ENCODE assay signal across 20 mouse cellular contexts in the genomic region with DNA sequence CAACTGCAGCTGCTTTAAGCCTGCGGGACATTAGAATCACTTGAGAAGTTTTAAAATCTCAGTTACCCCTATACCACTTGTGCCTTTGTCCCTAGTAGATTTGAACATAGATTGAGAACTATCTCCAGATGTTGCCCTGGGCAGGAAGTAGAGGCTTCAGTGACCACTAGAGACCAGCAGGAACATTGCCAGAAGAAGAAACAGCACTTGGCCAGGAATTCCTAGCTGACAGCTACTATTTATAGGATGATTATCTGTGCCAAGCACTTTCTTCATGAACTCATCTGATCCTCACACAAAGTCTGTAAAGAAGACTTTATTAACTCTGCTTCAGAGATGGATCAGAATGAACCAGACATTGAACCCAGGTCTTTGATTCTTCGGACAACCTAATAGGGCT.
DNase-seq lines count a peak whose midpoint lies in the region; ATAC-seq and TF ChIP-seq lines count a peak whose summit lies in the region.
"Had no signal": no experiment of that assay in that cellular context is flagged by ENCODE, and none has a peak within 500 bp of the region (broad histone marks: within the 10 kb centered on the region; RNA-seq: fewer than 3 reads in every experiment).

No protein-coding gene starts in this region.

- H3K9ac ChIP-seq in heart, adult 2 months (ENCODE audit: low read depth, low read length), result no peak overlapping the region
- no peak overlapping the region for H3K9ac ChIP-seq in heart, embryonic 11.5 days (ENCODE audit: low read depth, low read length)
- H3K9ac ChIP-seq in heart, embryonic 16.5 days (ENCODE audit: low read length), result no peak overlapping the region
- H3K9ac ChIP-seq: heart, embryonic 15.5 days; hindbrain, embryonic 15.5 days; liver, embryonic 14.5 days; midbrain, embryonic 12.5 days; neural tube, embryonic 15.5 days had no signal

- peaks cover 2% of the 10 kb centered on the region; the same call in 1 of the 2 replicates for H3K36me3 ChIP-seq in heart, adult 2 months (ENCODE audit: control insufficient read depth, insufficient read depth, low read length)
- no peaks in the 10 kb centered on the region for H3K36me3 ChIP-seq in heart, embryonic 11.5 days (ENCODE audit: control insufficient read depth, insufficient read depth, low read length)
- H3K36me3 ChIP-seq in heart, embryonic 16.5 days (ENCODE audit: control insufficient read depth, insufficient read depth), result no peaks in the 10 kb centered on the region
- H3K36me3 ChIP-seq: heart, embryonic 15.5 days; hindbrain, embryonic 15.5 days; midbrain, embryonic 12.5 days; neural tube, embryonic 15.5 days had no signal

- H3K9me3 ChIP-seq in heart, embryonic 11.5 days (replicated peaks; ENCODE audit: control insufficient read depth, low read length), result no peaks in the 10 kb centered on the region
- H3K9me3 ChIP-seq in heart, embryonic 16.5 days (replicated peaks; ENCODE audit: control insufficient read depth, low read length), result no peaks in the 10 kb centered on the region
- H3K9me3 ChIP-seq: heart, embryonic 15.5 days; hindbrain, embryonic 15.5 days; midbrain, embryonic 12.5 days; neural tube, embryonic 15.5 days had no signal

- intact Hi-C loops in heart, adult 2 months (cut with DNase I), result no loop called here

- DNase-seq in heart, adult 2 months, result peak in 1 of 2 experiments; percentile 15
- peak; percentile 4 to 28 for DNase-seq in kidney, postnatal 36 days
- DNase-seq in kidney, adult 11 months, result no peak
- DNase-seq in lung, postnatal 25 days (ENCODE audit: low spot score), result peak; percentile 16
- no peak for DNase-seq in right cerebral cortex, postnatal 14 days
- DNase-seq: adrenal gland, postnatal 14 days; cerebellum, adult 18-20 months; cerebellum, postnatal 36 days; kidney, adult 18-20 months; thymus, adult 18-20 months had no signal

- WGBS in heart, adult 2 months, result 78% methylated on average over 2 of the region's 2 CpGs
- WGBS in heart, embryonic 11.5 days (ENCODE audit: insufficient replicate concordance), result 79% methylated on average over 2 of the region's 2 CpGs
- WGBS in heart, embryonic 16.5 days, result 88% methylated on average over 2 of the region's 2 CpGs

- H3K27ac ChIP-seq in heart, adult 2 months, result peak overlapping the region; percentile 53
- no peak overlapping the region for H3K27ac ChIP-seq in heart, embryonic 11.5 days (ENCODE audit: low read depth, low read length)
- 0 out of 2 replicates have a peak overlapping the region, but pooled peaks have one; percentile 7 for H3K27ac ChIP-seq in heart, embryonic 16.5 days (ENCODE audit: low read length)
- H3K27ac ChIP-seq: heart, embryonic 15.5 days; hindbrain, embryonic 15.5 days; liver, embryonic 14.5 days; midbrain, embryonic 12.5 days; neural tube, embryonic 15.5 days had no signal

- no peaks in the 10 kb centered on the region for H3K4me1 ChIP-seq in heart, adult 2 months (ENCODE audit: control insufficient read depth, insufficient read depth, low read length)
- no peaks in the 10 kb centered on the region for H3K4me1 ChIP-seq in heart, embryonic 11.5 days (ENCODE audit: control insufficient read depth, insufficient read depth, low read length)
- peaks cover 7% of the 10 kb centered on the region for H3K4me1 ChIP-seq in heart, embryonic 16.5 days (ENCODE audit: control insufficient read depth, insufficient read depth, low read length)
- H3K4me1 ChIP-seq: heart, embryonic 15.5 days; hindbrain, embryonic 15.5 days; midbrain, embryonic 12.5 days had no signal

- H3K79me2 ChIP-seq in heart, adult 2 months (replicated peaks; ENCODE audit: control insufficient read depth, insufficient read depth, low read length), result no peaks in the 10 kb centered on the region

- H3K4me2 ChIP-seq in heart, embryonic 11.5 days, result no peak overlapping the region
- H3K4me2 ChIP-seq in heart, embryonic 16.5 days (ENCODE audit: low read depth, low read length), result no peak overlapping the region
- H3K4me2 ChIP-seq: heart, embryonic 15.5 days; hindbrain, embryonic 15.5 days; midbrain, embryonic 12.5 days; neural tube, embryonic 15.5 days had no signal

- no peak for ATAC-seq in heart, embryonic 11.5 days (replicated peaks; ENCODE audit: insufficient number of reproducible peaks, low FRiP score, low TSS enrichment)
- no peak for ATAC-seq in heart, embryonic 16.5 days (replicated peaks; ENCODE audit: extremely low read depth, insufficient read depth, low FRiP score)
- ATAC-seq: forebrain, embryonic 16.5 days had no signal

- no peaks in the 10 kb centered on the region for H3K27me3 ChIP-seq in heart, adult 2 months (ENCODE audit: control insufficient read depth, insufficient read depth, low read length)
- H3K27me3 ChIP-seq in heart, embryonic 11.5 days (ENCODE audit: control insufficient read depth, insufficient read depth, low read length), result no peaks in the 10 kb centered on the region
- no peaks in the 10 kb centered on the region for H3K27me3 ChIP-seq in heart, embryonic 16.5 days (ENCODE audit: control insufficient read depth, insufficient read depth, low read length)
- H3K27me3 ChIP-seq: heart, embryonic 15.5 days; hindbrain, embryonic 15.5 days; midbrain, embryonic 12.5 days; neural tube, embryonic 15.5 days had no signal

- no peak for TF ChIP-seq POLR2A in heart, adult 2 months (IDR thresholded peaks at IDR 0.05; ENCODE audit: insufficient read depth, low read depth, low read length)

- peak; percentile 27 for TF ChIP-seq CTCF in heart, adult 2 months (IDR thresholded peaks at IDR 0.05)

- TF ChIP-seq EP300 in heart, adult 2 months (IDR thresholded peaks at IDR 0.05; ENCODE audit: insufficient read depth, low read depth, low read length), result no peak

- no peak overlapping the region for H3K4me3 ChIP-seq in heart, adult 2 months
- H3K4me3 ChIP-seq in heart, embryonic 11.5 days (ENCODE audit: low read depth, low read length), result no peak overlapping the region
- H3K4me3 ChIP-seq in heart, embryonic 16.5 days (ENCODE audit: low read length), result no peak overlapping the region
- H3K4me3 ChIP-seq: erythroblast, embryonic 14.5 days; heart, embryonic 15.5 days; hindbrain, embryonic 15.5 days; midbrain, embryonic 12.5 days; myocyte; neural tube, embryonic 15.5 days had no signal

Comparison
In these comparisons a context has a peak if more than half of its experiments do, and no peak if none do; other contexts are left out.
1. DNase-seq: peak in kidney, postnatal 36 days (2 of 2) and lung, postnatal 25 days (single experiment); none in kidney, adult 11 months (single experiment) and right cerebral cortex, postnatal 14 days (single experiment).